Mouse (Mus musculus) forebrain, embryonic 15.5 days (tissue): ENCODE measurements around the gene Fitm1. TPM values are rescaled to one million over a fixed set of nuclear protein-coding genes. Genes with fewer than 3 reads are reported as not detected.

Experiments used
- ATAC-seq: fragments of 200-750 bp; cut with Nextera tagmentation; replicated peaks from 2 replicates; pipeline ENCODE4 v1.8.0; 2017; ENCODE audit warnings: mild to moderate bottlenecking, moderate TSS enrichment, moderate library complexity
- H3K27ac ChIP-seq: fragments of 300-500 bp; sonication (generic); replicated peaks from 2 replicates; pipeline ENCODE4 v1.5.1; 2015; ENCODE audit warnings: mild to moderate bottlenecking, inconsistent platforms
- H3K27me3 ChIP-seq: fragments of 300-500 bp; sonication (generic); 2 replicates; pipeline ENCODE4 v1.6.1; 2015; ENCODE audit warnings: inconsistent platforms
- H3K36me3 ChIP-seq: fragments of 300-500 bp; sonication (generic); 2 replicates; pipeline ENCODE4 v1.6.1; 2015; ENCODE audit warnings: mild to moderate bottlenecking, inconsistent platforms
- H3K4me1 ChIP-seq: fragments of 300-500 bp; sonication (generic); 2 replicates; pipeline ENCODE4 v1.6.1; 2015; ENCODE audit warnings: inconsistent platforms
- H3K4me2 ChIP-seq: fragments of 300-500 bp; sonication (generic); replicated peaks from 2 replicates; pipeline ENCODE4 v1.6.1; 2015; ENCODE audit warnings: mild to moderate bottlenecking, inconsistent platforms
- H3K4me3 ChIP-seq: fragments of 300-500 bp; sonication (generic); 2 replicates; pipeline ENCODE4 v1.5.1; 2015; ENCODE audit warnings: mild to moderate bottlenecking, inconsistent platforms
- H3K9ac ChIP-seq: fragments of 300-500 bp; sonication (generic); replicated peaks from 2 replicates; pipeline ENCODE4 v1.6.1; 2015; ENCODE audit warnings: mild to moderate bottlenecking, inconsistent platforms
- H3K9me3 ChIP-seq: fragments of 300-500 bp; sonication (generic); 2 replicates; pipeline ENCODE4 v1.6.1; 2016; ENCODE audit warnings: inconsistent platforms
- WGBS: fragments of 180-500 bp; shearing (Covaris S2); methylation state at CpG from one replicate; pipeline ENCODE4 v1.1.7; 2015; ENCODE audit warnings: mixed read lengths; 5-methylcytosine and 5-hydroxymethylcytosine counted together
- polyA plus RNA-seq: library from polyadenylated mRNA; unstranded; fragments of >200 nt; fragmentation: Nextera tagmentation; extraction: Ambion mirVana; gene quantifications from 2 replicates; pipeline ENCODE4 v1.2.1, GENCODE M21; 2015

Fitm1 gene
- polyA plus RNA-seq, 1 experiment from 2014 or later, result not detected

DNA sequence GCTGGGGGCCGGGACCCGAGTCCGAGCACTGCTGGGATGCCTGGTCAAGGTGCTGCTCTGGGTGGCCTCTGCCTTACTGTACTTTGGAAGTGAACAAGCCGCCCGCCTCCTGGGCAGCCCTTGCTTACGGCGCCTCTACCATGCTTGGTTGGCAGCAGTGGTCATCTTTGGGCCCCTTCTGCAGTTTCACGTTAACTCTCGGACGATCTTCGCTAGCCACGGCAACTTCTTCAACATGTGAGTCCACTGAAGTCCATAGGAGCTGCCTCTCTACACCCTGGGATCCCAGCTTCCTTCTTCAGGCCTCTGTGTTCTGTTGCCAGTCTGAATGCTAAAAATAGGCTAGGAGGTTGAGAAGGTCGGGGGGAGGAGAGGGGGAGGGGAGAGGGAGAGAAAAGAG, 294 bp downstream of the Fitm1 start:
- Histone ChIP-seq H3K9me3 (no peaks in the 10 kb centered on the region), H3K4me1 (peaks cover 12% of the 10 kb centered on the region), H3K4me3 (no peak overlapping the region), H3K9ac (no peak overlapping the region), H3K27me3 (no peaks in the 10 kb centered on the region), H3K36me3 (0 out of 2 replicates have a peak, but pooled peaks cover 4% of the 10 kb centered on the region), H3K27ac (no peak overlapping the region), H3K4me2 (no peak overlapping the region)
- WGBS, result 80% methylated on average over 13 of the region's 13 CpGs
- ATAC-seq, result no peak

DNA sequence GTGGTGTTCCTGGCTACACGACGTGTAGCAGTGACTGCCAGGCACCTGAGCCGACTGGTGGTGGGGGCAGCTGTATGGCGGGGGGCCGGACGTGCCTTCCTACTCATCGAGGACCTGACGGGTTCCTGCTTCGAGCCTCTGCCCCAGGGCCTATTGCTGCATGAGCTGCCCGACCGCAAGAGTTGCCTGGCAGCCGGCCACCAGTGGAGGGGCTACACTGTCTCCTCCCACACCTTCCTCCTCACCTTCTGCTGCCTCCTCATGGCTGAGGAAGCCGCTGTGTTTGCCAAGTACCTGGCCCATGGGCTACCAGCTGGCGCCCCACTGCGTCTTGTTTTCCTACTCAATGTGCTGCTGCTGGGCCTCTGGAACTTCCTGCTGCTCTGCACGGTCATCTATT, 959 bp downstream of the Fitm1 start:
- Histone ChIP-seq H3K4me1 (peaks cover 12% of the 10 kb centered on the region), H3K9me3 (no peaks in the 10 kb centered on the region), H3K27me3 (no peaks in the 10 kb centered on the region), H3K27ac (no peak overlapping the region), H3K9ac (no peak overlapping the region), H3K4me3 (no peak overlapping the region), H3K36me3 (0 out of 2 replicates have a peak, but pooled peaks cover 8% of the 10 kb centered on the region), H3K4me2 (no peak overlapping the region)
- WGBS, result 75% methylated on average over 16 of the region's 16 CpGs
- ATAC-seq, result no peak

DNA sequence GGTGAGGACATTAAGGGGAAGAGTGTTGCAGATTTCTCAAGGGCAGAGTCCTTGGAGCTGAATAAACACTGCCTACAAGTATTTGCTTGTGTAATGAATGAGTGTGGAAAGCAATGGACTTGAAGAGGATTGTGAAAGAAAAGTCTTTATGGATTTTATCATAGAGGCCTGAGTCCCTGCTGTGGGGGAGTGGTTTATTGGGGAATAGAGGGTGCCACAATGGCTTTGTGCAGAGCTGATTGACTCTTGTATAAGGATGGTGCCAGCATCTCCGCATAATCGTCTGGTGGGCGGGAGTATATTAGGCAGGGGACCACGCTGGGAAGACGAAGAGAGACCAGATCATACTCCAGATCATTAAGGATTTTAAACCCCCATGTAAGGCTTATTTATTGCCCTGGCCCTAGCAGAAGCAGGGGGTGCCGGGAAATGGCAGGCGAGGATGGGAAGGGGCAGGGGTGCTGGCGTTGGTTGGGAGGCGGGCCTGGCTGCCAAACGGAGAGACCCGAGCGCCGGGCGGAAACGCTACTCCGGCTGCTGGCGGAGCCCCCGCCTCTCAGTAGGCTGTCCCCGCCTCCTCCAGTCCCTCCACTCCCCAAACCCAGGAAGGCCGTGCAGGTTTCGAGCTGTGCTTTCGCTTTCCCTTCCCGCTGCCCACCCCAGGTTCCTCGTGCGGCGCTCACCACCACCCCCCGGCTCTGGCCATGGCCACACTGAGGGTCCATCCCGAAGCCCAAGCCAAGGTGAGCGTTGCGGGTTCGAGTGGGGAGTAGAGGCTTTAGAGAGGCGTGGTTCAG, 2.7 kb downstream of the Fitm1 start, which contains the start of gene Psme1:
Psme1 (plus strand) TSS at position 253 of the 797 bp plus-strand sequence.
- Histone ChIP-seq H3K27ac (peak within 1 kb of the TSS; percentile 92), H3K4me3 (peak within 1 kb of the TSS; percentile 73), H3K4me1 (peaks cover 12% of the 10 kb centered on the region), H3K27me3 (no peaks in the 10 kb centered on the region), H3K9me3 (no peaks in the 10 kb centered on the region), H3K9ac (peak within 1 kb of the TSS; percentile 92), H3K4me2 (peak within 1 kb of the TSS; percentile 69), H3K36me3 (0 out of 2 replicates have a peak, but pooled peaks cover 8% of the 10 kb centered on the region)
- ATAC-seq, result peak; percentile 95
- under 1% methylated on average over 32 of the region's 32 CpGs for WGBS

DNA sequence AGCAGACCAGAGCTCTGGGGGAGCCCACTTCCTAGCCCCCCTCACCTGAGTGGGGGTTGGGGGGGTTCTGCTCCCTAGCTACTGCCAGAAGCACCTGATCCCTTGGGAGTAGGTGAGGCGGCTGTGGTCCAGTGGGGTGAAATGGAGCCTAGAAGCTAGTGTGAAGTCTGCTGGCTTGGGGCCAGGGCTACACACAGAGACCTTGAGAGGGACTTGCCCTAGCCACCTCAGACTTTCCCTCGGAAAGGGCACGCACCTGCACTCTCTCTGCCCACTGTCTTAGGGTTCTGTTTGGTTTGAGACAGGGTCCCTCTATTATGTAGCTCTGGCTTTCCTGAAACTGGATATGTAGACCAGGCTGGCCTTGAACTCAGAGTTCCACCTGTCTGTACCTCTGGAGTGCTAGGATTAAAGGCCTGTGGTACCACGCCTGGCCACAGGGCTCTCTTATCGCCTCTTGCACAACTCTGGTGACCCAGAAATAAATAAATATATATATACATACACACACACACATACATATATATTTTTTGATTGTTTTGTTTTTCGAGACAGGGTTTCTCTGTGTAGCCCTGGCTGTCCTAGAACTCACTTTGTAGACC, 3.4 kb downstream of the Fitm1 start:
- H3K36me3 ChIP-seq, result 0 out of 2 replicates have a peak, but pooled peaks cover 8% of the 10 kb centered on the region
- peak overlapping the region; percentile 69 for H3K4me2 ChIP-seq
- peak overlapping the region; percentile 73 for H3K4me3 ChIP-seq
- H3K27me3 ChIP-seq, result no peaks in the 10 kb centered on the region
- WGBS, result 34% methylated on average over 6 of the region's 6 CpGs
- H3K4me1 ChIP-seq, result peaks cover 12% of the 10 kb centered on the region
- H3K9ac ChIP-seq, result peak overlapping the region; percentile 92
- peak overlapping the region; percentile 92 for H3K27ac ChIP-seq
- ATAC-seq, result 0 out of 2 replicates have a peak, but pooled peaks have one; percentile 0
- H3K9me3 ChIP-seq, result no peaks in the 10 kb centered on the region

DNA sequence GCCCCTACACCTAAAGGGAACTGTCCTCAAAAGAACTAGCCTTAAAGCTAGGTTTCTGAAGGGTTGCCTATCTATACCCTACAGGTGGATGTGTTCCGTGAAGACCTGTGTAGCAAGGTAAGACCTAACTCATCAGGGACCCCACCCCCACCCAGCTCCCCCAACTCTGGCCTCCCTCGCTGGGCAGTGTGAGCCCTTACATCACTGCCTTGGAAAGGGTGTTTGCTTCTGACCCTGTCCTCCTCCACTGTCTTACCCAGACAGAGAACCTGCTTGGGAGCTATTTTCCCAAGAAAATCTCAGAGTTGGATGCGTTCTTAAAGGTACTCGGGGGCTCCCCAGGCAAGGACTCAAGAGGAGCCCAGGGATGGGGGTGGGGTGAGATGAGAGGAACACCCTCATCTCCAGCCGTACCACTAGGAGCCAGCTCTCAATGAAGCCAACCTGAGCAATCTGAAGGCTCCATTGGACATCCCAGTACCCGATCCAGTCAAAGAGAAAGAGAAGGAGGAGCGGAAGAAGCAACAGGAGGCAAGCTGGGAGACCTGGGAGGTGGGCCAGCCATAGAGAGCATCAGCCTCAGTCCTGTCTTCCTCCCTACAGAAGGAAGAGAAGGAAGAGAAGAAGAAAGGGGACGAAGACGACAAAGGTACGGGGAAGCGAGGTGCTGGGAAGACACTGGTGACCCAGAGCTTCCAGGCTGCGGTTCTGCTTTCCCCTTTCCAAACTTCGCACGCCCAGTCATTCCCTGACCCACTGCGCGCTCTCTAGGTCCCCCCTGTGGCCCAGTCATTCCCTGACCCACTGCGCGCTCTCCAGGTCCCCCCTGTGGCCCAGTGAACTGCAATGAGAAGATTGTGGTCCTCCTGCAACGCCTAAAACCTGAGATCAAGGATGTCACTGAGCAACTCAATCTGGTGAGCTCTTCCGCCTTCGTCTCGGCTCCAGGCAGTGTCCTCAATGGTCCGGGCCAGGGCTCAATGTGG, 4.4 kb downstream of the Fitm1 start:
- H3K4me1 ChIP-seq, result peaks cover 16% of the 10 kb centered on the region
- 0 out of 2 replicates have a peak, but pooled peaks cover 8% of the 10 kb centered on the region for H3K36me3 ChIP-seq
- no peak overlapping the region for H3K4me2 ChIP-seq

DNA sequence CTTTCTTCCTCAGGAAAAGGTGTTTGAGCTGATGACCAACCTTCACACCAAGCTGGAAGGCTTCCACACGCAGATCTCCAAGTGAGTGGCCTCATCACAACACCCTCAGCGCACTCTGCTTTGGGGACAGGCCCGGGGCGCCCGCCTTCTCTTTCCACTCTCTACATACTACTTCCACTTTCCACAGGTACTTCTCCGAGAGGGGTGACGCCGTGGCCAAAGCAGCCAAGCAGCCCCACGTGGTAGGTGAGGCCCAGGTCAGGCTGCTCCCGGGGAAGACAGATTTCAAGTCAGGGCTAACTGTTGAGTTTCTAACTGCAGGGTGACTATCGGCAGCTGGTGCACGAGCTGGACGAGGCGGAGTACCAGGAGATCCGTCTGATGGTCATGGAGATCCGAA, 5.3 kb downstream of the Fitm1 start:
- WGBS, result 96% methylated on average over 16 of the region's 16 CpGs
- H3K4me2 ChIP-seq, result no peak overlapping the region
- ATAC-seq, result no peak

More for the DNA sequence above, 4.4 kb downstream of the Fitm1 start:
- Histone ChIP-seq H3K9me3 (no peaks in the 10 kb centered on the region), H3K27ac (no peak overlapping the region), H3K9ac (no peak overlapping the region), H3K27me3 (no peaks in the 10 kb centered on the region), H3K4me3 (no peak overlapping the region)
- WGBS, result 85% methylated on average over 23 of the region's 23 CpGs
- ATAC-seq, result no peak

DNA sequence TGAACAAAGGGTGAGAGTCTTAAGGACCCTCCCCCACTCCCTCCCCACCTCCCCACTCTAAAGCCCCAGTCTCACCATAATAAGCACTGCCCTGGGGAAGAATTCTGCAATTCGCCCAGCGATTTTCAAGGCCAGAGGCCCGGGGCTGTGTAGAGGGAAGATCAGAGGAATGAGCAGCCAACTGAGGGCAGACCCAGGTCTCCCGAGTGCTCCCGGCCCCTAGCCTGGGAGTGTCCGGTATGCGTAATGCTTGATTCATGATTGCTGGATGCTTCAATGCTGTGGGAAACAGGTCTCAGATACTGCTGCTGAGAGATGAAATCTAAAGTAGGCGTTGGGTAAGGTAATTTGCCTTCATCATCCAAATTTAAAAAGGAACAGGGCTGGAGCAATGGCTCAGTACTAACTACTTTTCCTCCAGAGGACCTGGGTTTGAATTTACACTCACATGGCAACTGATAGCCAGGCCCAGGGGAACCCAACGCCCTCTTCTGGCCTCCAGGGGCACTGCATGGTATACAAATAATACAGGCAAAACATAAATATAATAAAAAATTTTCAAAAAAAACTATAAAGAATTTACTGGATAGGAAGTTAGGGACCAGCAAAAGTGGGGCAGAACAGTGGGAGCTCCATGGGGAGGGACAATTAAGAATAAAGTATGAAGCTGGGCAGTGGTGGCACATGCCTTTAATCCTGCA, 6.7 kb downstream of the Fitm1 start:
- Histone ChIP-seq H3K4me3 (no peak overlapping the region), H3K27me3 (no peaks in the 10 kb centered on the region), H3K27ac (no peak overlapping the region), H3K4me2 (no peak overlapping the region), H3K36me3 (peaks cover 8% of the 10 kb centered on the region; the same call in 1 of the 2 replicates), H3K4me1 (peaks cover 25% of the 10 kb centered on the region), H3K9ac (no peak overlapping the region), H3K9me3 (no peaks in the 10 kb centered on the region)
- ATAC-seq, result no peak
- WGBS, result 79% methylated on average over 9 of the region's 9 CpGs

More for the DNA sequence above, 5.3 kb downstream of the Fitm1 start:
- H3K36me3 ChIP-seq, result 0 out of 2 replicates have a peak, but pooled peaks cover 8% of the 10 kb centered on the region
- H3K4me3 ChIP-seq, result no peak overlapping the region
- H3K27ac ChIP-seq, result no peak overlapping the region
- H3K9me3 ChIP-seq, result no peaks in the 10 kb centered on the region
- H3K9ac ChIP-seq, result no peak overlapping the region
- no peaks in the 10 kb centered on the region for H3K27me3 ChIP-seq
- peaks cover 25% of the 10 kb centered on the region for H3K4me1 ChIP-seq

DNA sequence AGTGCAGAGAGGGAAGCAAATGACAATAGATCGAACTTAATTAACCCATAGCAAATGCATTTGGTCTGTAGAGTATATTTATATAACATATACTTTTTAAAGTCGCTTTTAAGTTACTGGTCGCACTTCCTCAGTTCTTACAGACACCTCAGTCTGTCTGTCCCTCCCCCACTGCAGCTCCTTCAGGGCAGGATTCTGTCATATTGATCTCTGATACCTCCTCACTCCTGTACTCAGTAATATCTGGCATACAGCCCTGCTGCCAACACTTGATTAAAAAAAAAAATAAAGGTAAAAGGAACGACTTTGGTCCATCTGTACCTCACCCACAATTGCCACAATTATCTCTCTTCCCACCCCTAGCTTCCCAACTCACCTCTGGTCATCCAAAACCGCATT, 8.9 kb downstream of the Fitm1 start:
- no peak overlapping the region for H3K27ac ChIP-seq
- peak overlapping the region; percentile 43 for H3K4me3 ChIP-seq
- peak overlapping the region; percentile 47; the same call in 1 of the 2 replicates for H3K9ac ChIP-seq
- no peaks in the 10 kb centered on the region for H3K27me3 ChIP-seq
- WGBS, result 41% methylated on average over 5 of the region's 5 CpGs
- H3K4me1 ChIP-seq, result peaks cover 16% of the 10 kb centered on the region
- no peaks in the 10 kb centered on the region for H3K9me3 ChIP-seq
- H3K4me2 ChIP-seq, result peak overlapping the region; percentile 51
- no peak for ATAC-seq
- H3K36me3 ChIP-seq, result peaks cover 8% of the 10 kb centered on the region; the same call in 1 of the 2 replicates

DNA sequence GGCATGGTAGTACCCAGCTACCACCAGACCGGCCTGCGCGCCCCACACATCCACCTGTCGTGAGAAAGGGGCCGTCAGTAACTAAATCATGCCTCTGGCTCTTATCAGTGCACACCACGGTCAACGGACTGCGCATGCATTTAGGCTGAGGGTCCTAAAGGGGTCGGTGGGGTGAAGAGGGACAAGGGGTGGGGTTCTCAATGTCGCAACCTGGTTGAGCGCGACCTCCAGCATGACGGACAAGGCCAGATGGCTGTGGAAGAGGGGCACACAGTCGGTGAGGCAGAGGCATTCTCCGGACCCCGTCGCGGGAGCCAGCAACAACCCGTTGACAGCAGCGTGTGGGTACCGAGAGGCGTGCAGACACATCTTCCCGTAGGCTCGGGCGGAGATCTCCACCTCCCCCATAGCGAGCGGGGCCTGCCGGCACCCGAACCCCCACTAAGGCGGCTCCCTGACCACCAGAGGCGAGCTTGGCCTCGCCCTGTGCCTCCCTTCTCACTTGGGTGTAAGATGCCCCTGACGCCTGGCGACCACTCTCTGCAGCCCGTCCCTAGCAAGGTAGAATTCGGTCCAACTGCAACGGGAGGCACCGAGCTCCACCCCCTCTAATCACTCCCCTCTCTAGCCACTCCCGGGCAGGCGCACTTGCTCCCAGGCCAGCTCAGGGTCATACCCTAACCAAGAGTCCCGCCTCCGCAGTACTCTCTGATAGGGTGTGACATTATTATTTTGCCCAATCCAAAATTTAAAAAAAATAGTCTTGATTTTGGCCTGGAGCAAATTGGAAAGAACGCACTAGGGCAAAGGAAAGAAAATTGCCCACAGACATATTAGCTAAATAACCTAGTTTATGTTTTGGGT, 9.5 kb downstream of the Fitm1 start, which contains the start of gene Emc9:
Emc9 (minus strand) TSS at position 601 of the 864 bp plus-strand sequence.
- H3K27me3 ChIP-seq, result no peaks in the 10 kb centered on the region
- H3K9me3 ChIP-seq, result no peaks in the 10 kb centered on the region
- ATAC-seq, result peak; percentile 65
- peaks cover 8% of the 10 kb centered on the region; the same call in 1 of the 2 replicates for H3K36me3 ChIP-seq
- 3% methylated on average over 43 of the region's 43 CpGs for WGBS
- peaks cover 22% of the 10 kb centered on the region for H3K4me1 ChIP-seq
- peak within 1 kb of the TSS; percentile 47 for H3K9ac ChIP-seq
- no peak within 1 kb of the TSS for H3K27ac ChIP-seq
- peak within 1 kb of the TSS; percentile 51 for H3K4me2 ChIP-seq
- H3K4me3 ChIP-seq, result peak within 1 kb of the TSS; percentile 43

DNA sequence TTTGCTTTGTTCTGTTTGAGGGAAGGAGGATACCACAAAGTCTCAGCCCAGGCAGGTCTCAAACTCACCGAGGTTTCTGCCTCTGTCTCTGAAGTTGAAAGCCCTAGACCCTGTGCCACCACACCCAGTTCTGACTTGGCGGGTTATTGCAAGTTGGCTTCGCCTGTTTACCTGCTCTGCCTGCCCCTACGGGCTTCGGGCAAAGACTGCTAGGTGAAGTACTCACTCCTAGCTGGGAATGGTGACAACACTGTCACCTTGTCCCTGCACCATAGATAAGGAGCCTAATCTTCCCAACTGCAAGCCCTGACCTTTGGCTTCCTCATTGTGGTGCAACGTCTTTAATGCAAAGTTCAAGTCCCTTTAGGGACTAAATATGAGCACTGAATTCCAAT, 10.1 kb downstream of the Fitm1 start:
- no peak for ATAC-seq
- Histone ChIP-seq H3K27ac (no peak overlapping the region), H3K4me2 (peak overlapping the region; percentile 51; the same call in 1 of the 2 replicates), H3K9me3 (no peaks in the 10 kb centered on the region), H3K4me1 (peaks cover 28% of the 10 kb centered on the region), H3K4me3 (peak overlapping the region; percentile 43; the same call in 1 of the 2 replicates), H3K27me3 (no peaks in the 10 kb centered on the region), H3K36me3 (peaks cover 5% of the 10 kb centered on the region; the same call in 1 of the 2 replicates), H3K9ac (0 out of 2 replicates have a peak overlapping the region, but pooled peaks have one; percentile 47)
- WGBS, result 72% methylated on average over 6 of the region's 6 CpGs
